Mouse (Mus musculus) liver, embryonic 11.5 days (tissue): ENCODE data around the gene Senp7. TPM values are rescaled to one million over a fixed set of nuclear protein-coding genes. Genes with fewer than 3 reads are reported as not detected.
"Not testable (repeated sequence)": the region's sequence is repeated elsewhere in the genome, so short reads cannot be mapped to it uniquely, and the experiment has no call there.

Source experiments
- ATAC-seq: fragments of 200-750 bp; cut with Nextera tagmentation; replicated peaks from 2 replicates; pipeline ENCODE4 v1.8.0; 2017; ENCODE audit warnings: moderate number of reproducible peaks, mild to moderate bottlenecking, moderate TSS enrichment, moderate library complexity; ENCODE audit not compliant: low FRiP score
- DNase-seq: peaks from one replicate; pipeline ENCODE4 v3.0.0-alpha.2; 2017; ENCODE audit warnings: low spot score
- H3K27ac ChIP-seq: fragments of 300-500 bp; sonication (generic); 2 replicates; pipeline ENCODE4 v1.5.1; 2014; ENCODE audit warnings: mild to moderate bottlenecking, low read depth, low read length, control low read depth
- H3K27me3 ChIP-seq: fragments of 300-500 bp; sonication (generic); replicated peaks from 2 replicates; pipeline ENCODE4 v1.6.1; 2014; ENCODE audit warnings: low read length, mixed read lengths; ENCODE audit not compliant: control insufficient read depth, insufficient read depth
- H3K36me3 ChIP-seq: fragments of 300-500 bp; sonication (generic); 2 replicates; pipeline ENCODE4 v1.6.1; 2014; ENCODE audit warnings: mild to moderate bottlenecking, low read length, moderate library complexity, mixed read lengths; ENCODE audit not compliant: control insufficient read depth, insufficient read depth
- H3K4me1 ChIP-seq: fragments of 300-500 bp; sonication (generic); replicated peaks from 2 replicates; pipeline ENCODE4 v1.6.1; 2014; ENCODE audit warnings: low read length, mixed read lengths; ENCODE audit not compliant: control insufficient read depth, insufficient read depth
- H3K4me2 ChIP-seq: fragments of 300-500 bp; sonication (generic); 2 replicates; pipeline ENCODE4 v1.6.1; 2014; ENCODE audit warnings: mild to moderate bottlenecking, control low read depth, moderate library complexity
- H3K4me3 ChIP-seq: fragments of 300-500 bp; sonication (generic); 2 replicates; pipeline ENCODE4 v1.5.1; 2014; ENCODE audit warnings: low read depth, low read length, control low read depth
- H3K9ac ChIP-seq: fragments of 300-500 bp; sonication (generic); 2 replicates; pipeline ENCODE4 v1.6.1; 2014; ENCODE audit warnings: low read depth, low read length, control low read depth
- H3K9me3 ChIP-seq: fragments of 300-500 bp; sonication (generic); 2 replicates; pipeline ENCODE4 v1.6.1; 2016; ENCODE audit warnings: low read length, inconsistent platforms, mixed read lengths; ENCODE audit not compliant: control insufficient read depth
- WGBS: fragments of 180-500 bp; shearing (Covaris S2); extraction: QIAGEN DNeasy Blood & Tissue Kit; methylation state at CpG from one replicate; pipeline ENCODE4 v1.1.7; 2014; 5-methylcytosine and 5-hydroxymethylcytosine counted together
- polyA plus RNA-seq: library from polyadenylated mRNA; unstranded; fragments of >200 nt; fragmentation: Nextera tagmentation; extraction: Ambion mirVana; gene quantifications from 2 replicates; pipeline ENCODE4 v1.2.1, GENCODE M21; 2014

The Senp7 gene
- polyA plus RNA-seq, 1 experiment from 2014 or later, result 24.1 TPM

DNA sequence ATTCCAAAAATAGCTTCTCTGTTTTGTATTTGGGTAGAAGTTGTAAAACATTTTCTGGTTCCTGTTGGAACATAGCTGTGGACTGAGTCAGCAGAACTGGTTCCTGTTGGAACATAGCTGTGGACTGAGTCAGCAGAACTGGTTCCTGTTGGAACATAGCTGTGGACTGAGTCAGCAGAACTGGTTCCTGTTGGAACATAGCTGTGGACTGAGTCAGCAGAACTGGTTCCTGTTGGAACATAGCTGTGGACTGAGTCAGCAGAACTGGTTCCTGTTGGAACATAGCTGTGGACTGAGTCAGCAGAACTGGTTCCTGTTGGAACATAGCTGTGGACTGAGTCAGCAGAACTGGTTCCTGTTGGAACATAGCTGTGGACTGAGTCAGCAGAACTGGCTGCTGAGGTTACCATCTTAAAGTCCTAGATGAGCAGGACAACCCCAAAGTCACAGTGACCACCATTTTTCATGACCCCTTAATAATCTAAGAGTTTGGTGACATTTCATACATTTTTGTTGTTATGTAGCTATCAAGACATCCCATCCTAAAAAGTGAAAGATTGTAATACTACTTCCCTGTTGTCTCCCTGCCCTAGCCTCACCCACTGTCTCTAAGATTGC is 48.4 kb downstream of the Senp7 start:
- not testable (repeated sequence) for H3K27me3 ChIP-seq, H3K4me2 ChIP-seq, H3K4me1 ChIP-seq, ATAC-seq, H3K27ac ChIP-seq, H3K9ac ChIP-seq, H3K9me3 ChIP-seq, H3K4me3 ChIP-seq, DNase-seq
- peaks cover 25% of the 10 kb centered on the region for H3K36me3 ChIP-seq

- no peak for DNase-seq
- ATAC-seq, result no peak
- Histone ChIP-seq H3K27ac (no peak overlapping the region), H3K4me2 (no peak overlapping the region), H3K9me3 (no peaks in the 10 kb centered on the region), H3K36me3 (peaks cover 17% of the 10 kb centered on the region), H3K4me1 (no peaks in the 10 kb centered on the region), H3K27me3 (no peaks in the 10 kb centered on the region), H3K9ac (no peak overlapping the region), H3K4me3 (no peak overlapping the region)
- WGBS, result 92% methylated on average over 3 of the region's 3 CpGs
These were observed 67.6 kb downstream of the Senp7 start for GRCm38 (mm10) chr16:56115706-56116105.

GRCm38 (mm10) chr16:56116155-56116554 is 68.0 kb downstream of the Senp7 start:
- 83% methylated on average over 5 of the region's 5 CpGs for WGBS
- Histone ChIP-seq H3K36me3 (peaks cover 18% of the 10 kb centered on the region), H3K27me3 (no peaks in the 10 kb centered on the region), H3K27ac (no peak overlapping the region), H3K4me1 (no peaks in the 10 kb centered on the region), H3K9me3 (no peaks in the 10 kb centered on the region), H3K9ac (no peak overlapping the region), H3K4me2 (no peak overlapping the region), H3K4me3 (no peak overlapping the region)
- ATAC-seq (no peak), DNase-seq (no peak)

- Histone ChIP-seq H3K36me3 (peaks cover 15% of the 10 kb centered on the region), H3K27me3 (no peaks in the 10 kb centered on the region), H3K4me3 (no peak overlapping the region), H3K27ac (no peak overlapping the region), H3K9ac (no peak overlapping the region), H3K4me1 (no peaks in the 10 kb centered on the region), H3K4me2 (no peak overlapping the region), H3K9me3 (no peaks in the 10 kb centered on the region)
- no peak for ATAC-seq
- WGBS, result 93% methylated on average over 10 of the region's 10 CpGs
- DNase-seq, result no peak
These were observed 69.4 kb downstream of the Senp7 start for GRCm38 (mm10) chr16:56117327-56118180.

- no peaks in the 10 kb centered on the region for H3K27me3 ChIP-seq
- H3K4me3 ChIP-seq, result no peak overlapping the region
- peaks cover 7% of the 10 kb centered on the region for H3K36me3 ChIP-seq
- no peak overlapping the region for H3K9ac ChIP-seq
- H3K4me1 ChIP-seq, result no peaks in the 10 kb centered on the region
- no peaks in the 10 kb centered on the region for H3K9me3 ChIP-seq
- DNase-seq, result no peak
- WGBS, result 85% methylated on average over 5 of the region's 5 CpGs
- no peak for ATAC-seq
- H3K27ac ChIP-seq, result no peak overlapping the region
- no peak overlapping the region for H3K4me2 ChIP-seq
These were observed 74.4 kb downstream of the Senp7 start for GRCm38 (mm10) chr16:56122517-56122916.

GRCm38 (mm10) chr16:56124045-56124444 is 75.9 kb downstream of the Senp7 start:
- H3K36me3 ChIP-seq, result peaks cover 9% of the 10 kb centered on the region
- WGBS, result 91% methylated on average over 3 of the region's 3 CpGs
- ATAC-seq, result no peak

DNA sequence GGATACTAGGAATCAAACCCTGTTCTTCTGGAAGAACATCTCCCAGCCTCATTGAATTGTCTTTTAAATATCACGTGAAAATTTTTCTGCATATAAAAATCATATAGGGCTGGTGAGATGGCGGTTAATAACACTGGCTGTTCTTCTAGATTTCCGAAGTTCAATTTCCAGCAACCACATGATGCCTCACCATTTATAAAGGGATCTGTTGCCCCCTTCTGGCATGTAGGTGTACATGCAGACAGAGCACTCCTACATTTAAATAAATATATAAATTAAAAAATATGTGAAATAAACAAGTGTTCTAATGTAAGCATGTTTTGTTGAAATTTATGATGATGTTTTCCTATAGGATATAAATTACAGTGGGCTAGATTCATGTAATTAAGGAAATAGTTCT is 83.5 kb downstream of the Senp7 start:
- DNase-seq (no peak), ATAC-seq (no peak)
- no peak overlapping the region for H3K4me3 ChIP-seq
- WGBS, result 43% methylated on average over 3 of the region's 3 CpGs
- no peaks in the 10 kb centered on the region for H3K9me3 ChIP-seq
- H3K27me3 ChIP-seq, result no peaks in the 10 kb centered on the region
- peaks cover 6% of the 10 kb centered on the region for H3K36me3 ChIP-seq
- no peak overlapping the region for H3K27ac ChIP-seq
- H3K4me2 ChIP-seq, result no peak overlapping the region
- H3K4me1 ChIP-seq, result no peaks in the 10 kb centered on the region
- H3K9ac ChIP-seq, result no peak overlapping the region

More at GRCm38 (mm10) chr16:56124045-56124444, 75.9 kb downstream of the Senp7 start:
- no peak overlapping the region for H3K4me3 ChIP-seq
- DNase-seq, result no peak
- H3K9ac ChIP-seq, result no peak overlapping the region
- no peaks in the 10 kb centered on the region for H3K27me3 ChIP-seq
- no peak overlapping the region for H3K4me2 ChIP-seq
- H3K27ac ChIP-seq, result no peak overlapping the region
- no peaks in the 10 kb centered on the region for H3K4me1 ChIP-seq
- H3K9me3 ChIP-seq, result no peaks in the 10 kb centered on the region

DNA sequence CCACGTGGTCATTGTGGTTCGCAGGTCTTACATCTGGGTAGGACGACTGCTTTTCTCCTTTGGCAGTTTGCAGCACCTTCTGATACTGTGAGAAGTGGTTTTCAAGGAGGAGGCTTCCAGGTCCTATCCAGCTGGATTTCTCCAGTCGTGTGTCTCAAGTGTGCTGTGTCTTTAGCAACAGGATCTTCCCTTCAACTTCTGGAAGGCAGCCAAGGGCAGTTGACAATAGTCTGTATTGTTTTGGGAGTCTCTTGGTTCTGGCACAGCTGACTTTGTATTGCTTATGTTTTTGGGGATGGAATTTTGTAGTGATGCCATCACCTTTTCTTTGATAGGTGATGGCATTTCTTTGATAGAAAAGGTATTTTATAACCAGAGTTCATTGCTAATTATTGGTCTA is 86.0 kb downstream of the Senp7 start:
- 54% methylated on average over 4 of the region's 4 CpGs for WGBS
- ATAC-seq (no peak), DNase-seq (no peak)
- no peaks in the 10 kb centered on the region for H3K4me1 ChIP-seq
- no peaks in the 10 kb centered on the region for H3K9me3 ChIP-seq
- no peak overlapping the region for H3K27ac ChIP-seq
- no peak overlapping the region for H3K9ac ChIP-seq
- 0 out of 2 replicates have a peak, but pooled peaks cover under 1% of the 10 kb centered on the region for H3K36me3 ChIP-seq
- H3K4me3 ChIP-seq, result no peak overlapping the region
- no peaks in the 10 kb centered on the region for H3K27me3 ChIP-seq
- no peak overlapping the region for H3K4me2 ChIP-seq

DNA sequence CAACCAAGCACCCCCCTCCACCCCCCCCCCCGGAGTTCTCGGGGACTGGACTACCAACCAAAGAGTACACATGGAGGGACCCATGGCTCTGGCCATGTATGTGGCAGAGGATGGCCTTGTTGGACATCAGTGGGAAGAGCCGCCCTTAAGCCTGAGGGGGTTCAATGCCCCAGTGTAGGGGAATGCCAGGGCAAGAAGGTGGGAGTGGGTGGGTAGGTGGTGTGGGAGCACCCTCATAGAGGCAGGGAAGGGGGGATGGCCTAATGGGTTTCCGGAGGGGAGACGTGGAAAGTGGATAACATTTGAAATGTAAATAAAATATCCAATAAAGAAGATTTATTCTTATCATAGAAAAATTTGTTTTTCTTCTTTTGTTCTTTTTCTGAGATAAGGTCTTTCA is 89.5 kb downstream of the Senp7 start:
- H3K27ac ChIP-seq, DNase-seq, H3K4me2 ChIP-seq, H3K4me1 ChIP-seq, H3K27me3 ChIP-seq, H3K9me3 ChIP-seq, H3K9ac ChIP-seq, H3K36me3 ChIP-seq, ATAC-seq, H3K4me3 ChIP-seq: not testable (repeated sequence)
- 92% methylated on average over 5 of the region's 5 CpGs for WGBS
